Mouse (Mus musculus) T-cell, adult 2 months (primary cell): ENCODE measurements around the gene Ampd1.

Source experiments
- DNase-seq: peaks from one replicate; pipeline ENCODE4 v3.0.0; 2022; ENCODE audit warnings: low spot score

Gene Ampd1

DNA sequence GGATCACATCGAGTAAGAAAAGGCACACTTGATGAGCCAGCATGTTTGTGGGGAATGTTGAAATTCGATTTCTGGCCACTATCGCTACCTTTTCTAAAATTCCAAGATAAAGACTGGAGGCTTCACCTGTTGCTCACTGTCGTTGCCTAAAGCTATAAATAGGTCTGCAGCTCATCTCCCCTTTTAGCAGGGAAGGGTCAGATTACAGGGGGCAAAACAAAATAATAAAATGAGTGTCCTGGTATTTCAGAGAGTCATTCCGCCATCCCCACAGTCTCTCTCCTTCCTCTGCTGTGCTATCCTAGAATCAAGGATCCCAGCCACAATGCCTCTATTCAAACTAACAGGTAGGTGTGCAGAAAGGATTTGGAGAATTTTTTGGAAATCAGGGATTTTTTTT, at the start of gene Ampd1:
Ampd1 (plus strand) TSS at position 244 of the 400 bp plus-strand sequence.
- no peak for DNase-seq

DNA sequence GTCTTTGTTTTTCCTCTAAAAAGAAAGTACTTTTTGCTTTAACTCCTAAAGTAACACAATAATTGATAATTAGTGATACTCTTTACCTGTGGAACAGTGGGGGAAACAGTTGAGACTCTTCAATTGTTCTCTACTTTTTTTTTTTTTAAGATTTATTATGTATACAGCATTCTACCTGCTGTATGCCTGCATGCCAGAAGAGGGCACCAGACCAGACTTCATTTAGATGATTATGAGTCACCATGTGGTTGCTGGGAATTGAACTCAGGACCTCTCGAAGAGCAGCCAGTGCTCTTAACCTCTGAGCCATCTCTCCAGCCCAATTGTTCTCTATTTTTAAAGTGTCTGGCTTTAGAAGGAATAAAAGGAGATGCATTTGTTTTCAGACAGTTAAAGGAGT, 47.6 kb upstream of the Ampd1 start:
- DNase-seq: peak; percentile 54

DNA sequence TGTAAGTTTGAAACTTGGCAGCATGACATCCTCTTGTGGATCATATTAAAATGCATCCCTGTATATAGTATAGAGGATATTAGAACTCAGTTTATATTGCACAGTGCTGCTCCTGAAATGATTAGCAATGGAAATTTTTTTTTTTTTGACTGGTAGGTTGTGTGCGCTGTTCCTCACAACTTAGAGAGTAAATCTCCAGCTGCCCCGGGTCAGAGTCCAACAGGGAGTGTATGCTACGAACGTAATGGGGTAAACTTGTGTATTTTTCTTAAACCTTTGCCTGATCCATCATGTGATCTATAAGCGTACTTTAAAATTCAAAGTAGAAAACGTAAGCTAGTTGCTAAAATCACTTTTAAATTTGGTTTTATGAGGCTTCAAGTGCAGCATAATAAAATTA, 33.5 kb upstream of the Ampd1 start:
- no peak for DNase-seq

DNA sequence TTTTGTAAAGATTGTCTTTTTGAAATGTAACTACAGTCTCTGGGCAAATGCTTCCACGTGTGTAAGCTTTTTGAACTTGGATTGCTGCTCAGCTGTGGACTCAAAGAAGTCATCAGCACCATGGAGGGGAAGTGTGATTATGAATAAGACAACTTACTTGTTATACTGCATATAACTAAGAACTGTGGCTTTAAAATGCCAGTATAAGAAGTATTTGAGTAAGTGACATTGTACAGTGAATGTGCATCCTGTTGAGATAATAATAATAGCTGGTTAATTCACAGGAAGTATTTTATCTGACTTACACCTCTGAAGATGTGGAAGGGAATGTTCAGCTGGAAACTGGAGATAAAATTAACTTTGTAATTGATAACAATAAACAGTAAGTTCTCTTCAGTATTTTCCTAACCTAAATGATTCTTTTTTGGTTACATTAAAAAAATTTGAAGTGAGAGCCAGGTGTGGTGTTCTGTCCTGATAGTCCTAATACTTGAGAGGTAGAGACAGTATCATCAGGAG, 32.9 kb upstream of the Ampd1 start:
- DNase-seq: no peak

GRCm38 (mm10) chr3:103056016-103056595, 17.7 kb upstream of the Ampd1 start:
- DNase-seq: no peak

- DNase-seq: no peak
These were observed 16.1 kb upstream of the Ampd1 start for GRCm38 (mm10) chr3:103057752-103058151.

GRCm38 (mm10) chr3:103058207-103059157, 15.3 kb upstream of the Ampd1 start, which contains the start of gene Nras:
Nras (plus strand) TSS chr3:103058285.
- peak; percentile 94 for DNase-seq

DNA sequence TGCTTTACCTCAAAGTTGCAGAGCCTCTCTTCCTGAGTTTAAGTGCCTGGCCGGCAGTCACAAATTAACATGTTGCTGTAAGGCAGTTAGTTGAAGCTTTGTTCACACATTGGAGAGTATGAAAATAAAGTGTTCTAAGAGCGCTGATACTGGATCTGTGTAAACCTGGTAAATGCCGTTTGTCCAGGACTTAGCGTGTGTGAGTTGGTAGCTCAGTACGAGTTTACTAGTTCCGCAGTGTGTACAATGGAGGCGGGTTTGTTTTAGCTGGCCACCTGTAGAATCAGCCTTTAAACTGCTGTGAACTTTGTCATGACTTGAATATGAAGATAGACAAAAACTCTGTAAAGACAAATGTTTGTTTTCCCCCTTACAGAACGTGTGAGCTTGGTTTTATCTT, 6.9 kb upstream of the Ampd1 start:
- DNase-seq: no peak

GRCm38 (mm10) chr3:103068971-103069370, 4.8 kb upstream of the Ampd1 start:
- DNase-seq: no peak

DNA sequence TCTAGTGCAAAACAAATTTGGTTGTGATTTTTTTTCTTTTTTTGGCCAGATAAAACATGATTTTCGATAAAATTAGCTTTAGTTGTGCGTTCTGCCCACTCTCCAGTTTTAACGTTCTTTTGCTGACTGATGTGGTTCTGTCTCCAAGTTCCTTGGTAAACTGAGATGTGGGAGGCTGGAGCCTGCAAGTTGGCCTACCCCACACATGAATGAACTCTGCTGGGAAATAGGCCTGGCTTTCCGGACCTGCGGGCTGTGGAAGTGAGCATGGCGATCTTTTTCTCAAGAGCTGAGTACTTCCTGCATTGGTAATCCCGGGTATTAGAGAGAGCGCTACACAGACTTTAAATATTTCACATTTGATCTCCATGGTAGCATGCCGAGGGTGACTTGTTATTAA, 2.1 kb downstream of the Ampd1 start:
- no peak for DNase-seq

GRCm38 (mm10) chr3:103076476-103076875, 2.7 kb downstream of the Ampd1 start:
- DNase-seq: no peak

- no peak for DNase-seq
These were observed 5.5 kb downstream of the Ampd1 start for GRCm38 (mm10) chr3:103079301-103079700.

DNA sequence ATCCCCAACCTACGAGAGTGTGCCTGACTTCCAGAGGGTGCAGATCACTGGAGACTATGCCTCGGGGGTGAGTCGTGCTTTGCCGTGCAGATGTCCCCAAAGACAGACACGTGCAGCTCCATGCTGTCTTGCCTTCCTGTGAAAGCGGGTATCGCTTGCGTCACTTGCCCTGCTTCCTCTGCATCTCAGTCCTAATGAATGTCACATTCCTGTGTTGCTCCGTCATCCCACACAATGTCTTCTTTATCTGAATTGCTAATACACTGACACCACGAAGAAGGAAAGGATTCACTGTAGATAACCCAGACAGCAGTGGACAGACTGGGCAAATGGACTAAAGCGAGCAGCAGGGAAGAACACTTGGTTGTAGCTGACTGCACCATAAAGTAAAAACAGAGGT, 7.2 kb downstream of the Ampd1 start:
- no peak for DNase-seq

DNA sequence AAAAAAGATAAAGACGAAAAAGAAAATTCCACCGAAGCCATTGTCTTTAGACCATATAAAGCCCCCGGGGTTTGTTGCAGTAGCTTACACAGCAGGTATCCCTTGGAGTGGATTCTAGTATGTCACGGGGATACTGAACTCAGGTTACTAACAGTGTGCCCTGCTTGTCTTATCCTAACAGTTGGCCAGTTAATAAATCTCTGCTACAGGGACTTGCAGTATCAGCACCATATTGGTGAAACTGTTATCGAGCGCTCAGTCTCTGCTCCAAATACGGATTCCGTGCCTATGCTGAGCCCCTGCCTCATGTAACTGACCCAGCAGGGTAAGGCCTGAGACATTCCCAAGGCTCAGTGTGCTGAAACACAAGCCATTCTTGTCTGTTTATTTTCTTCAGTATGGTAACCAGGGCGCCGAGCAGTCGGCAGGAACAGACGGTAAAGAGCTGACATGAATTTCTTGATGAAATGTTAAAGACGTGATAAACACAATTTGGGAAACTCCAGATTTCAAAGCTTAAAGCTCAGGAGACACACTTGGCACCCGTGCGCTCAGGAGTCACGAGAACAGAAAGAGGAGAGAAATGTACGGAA, 8.1 kb downstream of the Ampd1 start:
- no peak for DNase-seq

DNA sequence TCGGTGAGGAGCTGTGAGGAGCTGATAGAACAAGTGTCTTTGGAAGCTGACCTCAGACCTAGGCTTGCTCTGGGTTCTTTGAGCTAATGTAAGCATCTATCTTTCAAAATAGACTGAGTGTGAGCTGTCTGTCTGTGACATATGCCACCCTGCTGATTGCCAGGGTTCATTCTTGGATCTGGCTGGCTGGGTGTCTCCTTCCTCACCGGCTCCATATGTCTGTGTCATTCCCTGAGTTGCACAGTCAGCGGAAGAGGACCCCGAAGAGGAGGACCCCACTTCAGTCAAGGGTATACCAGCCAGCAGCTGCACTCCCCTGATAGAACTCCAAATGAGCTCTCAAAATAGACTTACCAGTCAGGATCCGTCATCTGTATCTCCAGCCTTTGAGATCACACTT, 8.9 kb downstream of the Ampd1 start:
- DNase-seq: no peak

DNA sequence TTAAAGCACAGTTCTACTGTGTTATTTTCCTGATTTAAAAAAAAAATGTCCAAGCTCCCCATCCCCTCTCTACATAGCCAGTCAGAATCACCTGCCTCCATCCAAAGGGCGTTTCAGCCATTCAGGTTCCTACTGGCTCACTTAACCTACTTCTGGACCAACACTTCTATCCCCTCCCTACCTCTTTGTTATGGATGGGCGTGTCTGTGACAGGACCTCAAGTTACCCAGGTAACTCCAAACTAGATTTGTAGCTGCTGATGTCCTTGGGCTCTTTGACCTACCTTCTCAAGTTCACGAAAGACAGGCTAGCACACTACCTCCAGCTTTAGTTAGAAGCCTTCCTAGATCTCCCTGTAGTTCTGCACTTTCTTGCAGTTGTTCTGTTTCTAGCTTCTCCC, 12.2 kb downstream of the Ampd1 start:
- DNase-seq: no peak

GRCm38 (mm10) chr3:103091753-103092152, 17.9 kb downstream of the Ampd1 start:
- peak; percentile 55 for DNase-seq

- peak; percentile 29 for DNase-seq
These were observed 24.8 kb downstream of the Ampd1 start for GRCm38 (mm10) chr3:103098662-103099061.

DNA sequence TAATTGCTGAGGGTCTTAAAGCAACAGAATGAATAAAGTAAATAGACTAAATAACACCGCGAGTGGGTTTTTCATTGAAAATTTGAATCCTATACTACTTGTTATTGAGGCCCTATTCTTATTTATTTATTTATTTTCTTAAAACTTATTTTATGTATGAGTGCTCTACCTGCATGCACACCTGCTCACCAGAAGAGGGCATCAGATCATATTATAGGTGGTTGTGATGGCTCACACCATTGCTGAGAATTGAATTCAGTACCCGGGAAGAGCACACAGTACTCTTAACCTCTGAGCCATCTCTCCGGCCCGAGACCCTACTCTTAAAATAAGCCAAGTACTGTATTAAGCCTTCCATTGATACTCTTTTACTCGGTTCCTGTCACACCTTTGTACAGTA, 25.9 kb downstream of the Ampd1 start:
- DNase-seq: peak; percentile 19

DNA sequence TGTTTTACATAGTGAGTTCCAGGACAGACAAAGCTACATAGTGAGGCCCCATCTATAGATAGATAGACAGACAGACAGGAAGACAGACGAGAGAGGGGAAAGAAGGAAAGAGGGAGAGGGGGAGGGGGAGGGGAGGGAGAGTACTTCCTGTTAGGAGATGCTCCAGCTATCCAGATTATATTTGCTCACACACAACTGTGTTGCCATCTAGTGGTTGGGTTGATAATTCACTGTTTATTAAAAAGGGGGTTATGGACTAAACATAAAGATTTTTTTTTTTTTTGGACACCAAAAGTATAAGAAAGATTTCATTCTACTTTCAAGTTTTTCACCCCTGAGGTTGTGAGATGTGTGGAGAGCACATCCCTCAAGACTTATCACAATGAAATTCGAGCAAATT, 26.9 kb downstream of the Ampd1 start:
- no peak for DNase-seq

- DNase-seq: no peak
These were observed 27.4 kb downstream of the Ampd1 start for GRCm38 (mm10) chr3:103101194-103101593.

GRCm38 (mm10) chr3:103101909-103102308, 28.1 kb downstream of the Ampd1 start:
- no peak for DNase-seq
